In genomic region chr17:8166454-8166853, GRCm38 (mm10) we compare ENCODE assay signal across 12 mouse cellular contexts. TPM values are rescaled to one million over a fixed set of nuclear protein-coding genes. Genes with fewer than 3 reads are reported as not detected.
A peak's percentile ranks its signal among the peaks of the same experiment; 100 is the strongest.
DNase-seq lines count a peak whose midpoint lies in the region; ATAC-seq and TF ChIP-seq lines count a peak whose summit lies in the region.
"Not testable (repeated sequence)": the region's sequence is repeated elsewhere in the genome, so short reads cannot be mapped to it uniquely, and the experiment has no call there.
"Had no signal": no experiment of that assay in that cellular context is flagged by ENCODE, and none has a peak within 500 bp of the region (broad histone marks: within the 10 kb centered on the region; RNA-seq: fewer than 3 reads in every experiment).

No protein-coding gene starts in this region.

- TF ChIP-seq EP300 in liver, embryonic 14.5 days (IDR thresholded peaks at IDR 0.05; ENCODE audit: low read depth), result not testable (repeated sequence)

- H3K36me3 ChIP-seq in ES-E14 (ENCODE audit: control insufficient read depth, insufficient read depth, low read length, poor library complexity, severe bottlenecking), result peaks cover 15% of the 10 kb centered on the region
- H3K36me3 ChIP-seq in forebrain, embryonic 12.5 days (replicated peaks), result peaks cover 22% of the 10 kb centered on the region
- peaks cover 23% of the 10 kb centered on the region for H3K36me3 ChIP-seq in heart, embryonic 15.5 days
- H3K36me3 ChIP-seq in intestine, embryonic 15.5 days; stomach, embryonic 16.5 days (ENCODE audit: control insufficient read depth, insufficient read depth, low read length): not testable (repeated sequence)
- peaks cover 17% of the 10 kb centered on the region for H3K36me3 ChIP-seq in liver, embryonic 14.5 days (replicated peaks; ENCODE audit: control insufficient read depth, insufficient read depth, low read depth)
- peaks cover 21% of the 10 kb centered on the region for H3K36me3 ChIP-seq in midbrain, embryonic 14.5 days (ENCODE audit: control insufficient read depth, insufficient read depth, low read length)

- not testable (repeated sequence) for H3K4me1 ChIP-seq in ES-E14 (ENCODE audit: control insufficient read depth in 2 of 2, insufficient read depth in 2 of 2, low read length in 2 of 2, poor library complexity in 1 of 2); forebrain, embryonic 12.5 days; heart, embryonic 15.5 days (replicated peaks); intestine, embryonic 15.5 days (replicated peaks); liver, embryonic 14.5 days (replicated peaks; ENCODE audit: control insufficient read depth in 2 of 2, insufficient read depth in 2 of 2, low read length in 1 of 2); midbrain, embryonic 14.5 days (ENCODE audit: control insufficient read depth, insufficient read depth, low read length); stomach, embryonic 16.5 days (ENCODE audit: control insufficient read depth, insufficient read depth, low read length)

- H3K27me3 ChIP-seq in forebrain, embryonic 12.5 days; heart, embryonic 15.5 days; intestine, embryonic 15.5 days (replicated peaks); liver, embryonic 14.5 days (ENCODE audit: control insufficient read depth, insufficient read depth, low read length); midbrain, embryonic 14.5 days (ENCODE audit: control insufficient read depth, insufficient read depth, low read length); stomach, embryonic 16.5 days (ENCODE audit: control insufficient read depth, insufficient read depth, low read length): not testable (repeated sequence)

- 41% methylated on average over 2 of the region's 3 CpGs for WGBS in forebrain, embryonic 12.5 days
- 37% methylated on average over 1 of the region's 3 CpGs for WGBS in heart, embryonic 15.5 days
- WGBS in intestine, embryonic 15.5 days, result 30% methylated on average over 2 of the region's 3 CpGs
- 40% methylated on average over 1 of the region's 3 CpGs for WGBS in liver, embryonic 14.5 days (ENCODE audit: insufficient replicate concordance)
- 33% methylated on average over 2 of the region's 3 CpGs for WGBS in midbrain, embryonic 14.5 days
- 17% methylated on average over 2 of the region's 3 CpGs for WGBS in stomach, embryonic 16.5 days

- not testable (repeated sequence) for H3K27ac ChIP-seq in ES-E14 (ENCODE audit: insufficient read depth, low read depth, low read length, poor library complexity, severe bottlenecking); forebrain, embryonic 12.5 days; heart, embryonic 15.5 days; intestine, embryonic 15.5 days; layer of hippocampus, adult 2 months; liver, embryonic 14.5 days; midbrain, embryonic 14.5 days (replicated peaks; ENCODE audit: low read depth, low read length); stomach, embryonic 16.5 days (ENCODE audit: low read length)

- not testable (repeated sequence) for H3K9me3 ChIP-seq in ES-E14 (ENCODE audit: control insufficient read depth, insufficient read depth, low read depth, low read length); forebrain, embryonic 12.5 days; heart, embryonic 15.5 days (replicated peaks); intestine, embryonic 15.5 days; liver, embryonic 14.5 days (ENCODE audit: control insufficient read depth, low read length); midbrain, embryonic 14.5 days (ENCODE audit: control insufficient read depth, low read length); stomach, embryonic 16.5 days (replicated peaks; ENCODE audit: control insufficient read depth, low read length)

- DNase-seq in ES-E14 (ENCODE audit: low read depth, low spot score); layer of hippocampus, adult 2 months (ENCODE audit: low spot score in 2 of 2); liver, embryonic 14.5 days (ENCODE audit: low read depth in 3 of 3, low spot score in 3 of 3); midbrain, embryonic 14.5 days: not testable (repeated sequence)

- peak overlapping the region; percentile 95 to 96 for H3K4me3 ChIP-seq in ES-E14 (ENCODE audit: insufficient read depth in 1 of 2, low read depth in 1 of 2, low read length in 2 of 2, poor library complexity in 1 of 2, severe bottlenecking in 1 of 2)
- peak overlapping the region; percentile 53 for H3K4me3 ChIP-seq in forebrain, embryonic 12.5 days (replicated peaks)
- peak overlapping the region; percentile 60 for H3K4me3 ChIP-seq in heart, embryonic 15.5 days
- not testable (repeated sequence) for H3K4me3 ChIP-seq in intestine, embryonic 15.5 days (replicated peaks); midbrain, embryonic 14.5 days (replicated peaks; ENCODE audit: low read depth, low read length)
- peak overlapping the region; percentile 55; the same call in 1 of the 2 replicates for H3K4me3 ChIP-seq in layer of hippocampus, adult 2 months
- peak overlapping the region; percentile 24 to 60; a peak in 2 of 4 replicates for H3K4me3 ChIP-seq in liver, embryonic 14.5 days (ENCODE audit: insufficient read depth in 1 of 2, low read depth in 2 of 2, low read length in 2 of 2)
- peak overlapping the region; percentile 52 for H3K4me3 ChIP-seq in stomach, embryonic 16.5 days (replicated peaks; ENCODE audit: low read length)

- not testable (repeated sequence) for ATAC-seq in forebrain, embryonic 12.5 days (ENCODE audit: low FRiP score); heart, embryonic 15.5 days (replicated peaks; ENCODE audit: insufficient number of reproducible peaks, insufficient read depth, low FRiP score, low read depth); intestine, embryonic 15.5 days; liver, embryonic 14.5 days (ENCODE audit: insufficient read depth); midbrain, embryonic 14.5 days (ENCODE audit: low FRiP score, low TSS enrichment); stomach, embryonic 16.5 days (ENCODE audit: insufficient read depth, low FRiP score)

- not testable (repeated sequence) for H3K9ac ChIP-seq in ES-E14 (ENCODE audit: insufficient read depth, low read depth, low read length, poor library complexity, severe bottlenecking); forebrain, embryonic 12.5 days; heart, embryonic 15.5 days; intestine, embryonic 15.5 days; midbrain, embryonic 14.5 days (replicated peaks; ENCODE audit: low read length); stomach, embryonic 16.5 days (ENCODE audit: low read length)
- peak overlapping the region; percentile 13; the same call in 1 of the 2 replicates for H3K9ac ChIP-seq in liver, embryonic 14.5 days (replicated peaks)

- in situ Hi-C loops in ES-E14 (cut with MboI; ENCODE audit: low sequenced_read_pairs in 2 of 2, unreplicated experiment in 2 of 2), result not testable (repeated sequence)

- not testable (repeated sequence) for TF ChIP-seq CTCF in layer of hippocampus, adult 2 months (conservative IDR thresholded peaks at IDR 0.05); liver, embryonic 14.5 days (IDR thresholded peaks at IDR 0.05; ENCODE audit: low read depth)

- H3K4me2 ChIP-seq in forebrain, embryonic 12.5 days, result peak overlapping the region; percentile 50
- H3K4me2 ChIP-seq in heart, embryonic 15.5 days, result peak overlapping the region; percentile 55
- peak overlapping the region; percentile 41; the same call in 1 of the 2 replicates for H3K4me2 ChIP-seq in intestine, embryonic 15.5 days (replicated peaks)
- H3K4me2 ChIP-seq in liver, embryonic 14.5 days (ENCODE audit: low read depth), result peak overlapping the region; percentile 60
- peak overlapping the region; percentile 49 for H3K4me2 ChIP-seq in midbrain, embryonic 14.5 days (ENCODE audit: low read length)
- H3K4me2 ChIP-seq in stomach, embryonic 16.5 days (ENCODE audit: low read depth, low read length), result peak overlapping the region; percentile 44

RNA-seq across cellular contexts. Expression of gene Fgfr1op, which starts 1.2 kb away (rescaled TPM):
- total RNA-seq in ES-E14 (2012; rRNA removed), result 32.8 and 35.0 TPM in 2 replicates
- 39.6 and 41.6 TPM in 2 replicates for polyA plus RNA-seq in forebrain, embryonic 12.5 days (2016; fragmentation: Nextera tagmentation; extraction: Ambion mirVana)
- 20.1 and 23.9 TPM in 2 replicates for polyA plus RNA-seq in heart, embryonic 15.5 days (2015; fragmentation: Nextera tagmentation; extraction: Ambion mirVana)
- 30.2 and 31.5 TPM in 2 replicates for polyA plus RNA-seq in intestine, embryonic 15.5 days (2015; fragmentation: Nextera tagmentation; extraction: Ambion mirVana)
- 10 to 100 TPM; 12.4 to 14.3 TPM for total RNA-seq in layer of hippocampus, adult 2 months (2021)
- polyA plus RNA-seq in liver, embryonic 14.5 days (2012; rRNA removed), result 2.8 and 5.6 TPM in 2 replicates
- 10.5 and 11.8 TPM in 2 replicates for polyA plus RNA-seq in liver, embryonic 14.5 days (2014; fragmentation: Nextera tagmentation; extraction: Ambion mirVana)
- 26.2 and 31.7 TPM in 2 replicates for polyA plus RNA-seq in midbrain, embryonic 14.5 days (2014; fragmentation: Nextera tagmentation; extraction: Ambion mirVana)
- polyA plus RNA-seq in stomach, embryonic 16.5 days (2015; fragmentation: Nextera tagmentation; extraction: Ambion mirVana), result 32.8 and 33.7 TPM in 2 replicates

RNA-seq across cellular contexts. Expression of gene Rnaset2a, which starts 18.6 kb away (rescaled TPM):
- 24.5 and 41.3 TPM in 2 replicates for total RNA-seq in ES-E14 (2012; rRNA removed)
- polyA plus RNA-seq in forebrain, embryonic 12.5 days (2016; fragmentation: Nextera tagmentation; extraction: Ambion mirVana), result 14.6 TPM in 2 replicates
- polyA plus RNA-seq in heart, embryonic 15.5 days (2015; fragmentation: Nextera tagmentation; extraction: Ambion mirVana), result 33.0 and 34.1 TPM in 2 replicates
- polyA plus RNA-seq in intestine, embryonic 15.5 days (2015; fragmentation: Nextera tagmentation; extraction: Ambion mirVana), result 31.1 and 36.4 TPM in 2 replicates
- total RNA-seq in layer of hippocampus, adult 2 months (2021), result 1 to 10 TPM; 6.3 to 7.2 TPM
- 9.8 and 13.5 TPM in 2 replicates for polyA plus RNA-seq in liver, embryonic 14.5 days (2012; rRNA removed)
- polyA plus RNA-seq in liver, embryonic 14.5 days (2014; fragmentation: Nextera tagmentation; extraction: Ambion mirVana), result 14.9 and 16.2 TPM in 2 replicates
- 10.8 and 11.8 TPM in 2 replicates for polyA plus RNA-seq in midbrain, embryonic 14.5 days (2014; fragmentation: Nextera tagmentation; extraction: Ambion mirVana)
- 29.6 and 33.3 TPM in 2 replicates for polyA plus RNA-seq in stomach, embryonic 16.5 days (2015; fragmentation: Nextera tagmentation; extraction: Ambion mirVana)

RNA-seq across cellular contexts. Expression of gene Gm49673, which starts 18.9 kb away (rescaled TPM):
- total RNA-seq in ES-E14 (2012; rRNA removed), result 0.27 TPM in 1 of 2 replicates, not detected in the other
- 0.23 and 0.29 TPM in 2 replicates for polyA plus RNA-seq in forebrain, embryonic 12.5 days (2016; fragmentation: Nextera tagmentation; extraction: Ambion mirVana)
- polyA plus RNA-seq in heart, embryonic 15.5 days (2015; fragmentation: Nextera tagmentation; extraction: Ambion mirVana), result 0.15 TPM in 1 of 2 replicates, not detected in the other
- 0.08 and 0.23 TPM in 2 replicates for polyA plus RNA-seq in intestine, embryonic 15.5 days (2015; fragmentation: Nextera tagmentation; extraction: Ambion mirVana)
- under 1 TPM in 1 of 2 experiments, not detected in 1; 0.29 TPM for total RNA-seq in layer of hippocampus, adult 2 months (2021)
- 0.08 TPM in 1 of 2 replicates, not detected in the other for polyA plus RNA-seq in liver, embryonic 14.5 days (2012; rRNA removed)
- polyA plus RNA-seq in liver, embryonic 14.5 days (2014; fragmentation: Nextera tagmentation; extraction: Ambion mirVana), result not detected in 2 replicates
- 0.15 TPM in 1 of 2 replicates, not detected in the other for polyA plus RNA-seq in midbrain, embryonic 14.5 days (2014; fragmentation: Nextera tagmentation; extraction: Ambion mirVana)
- 0.09 TPM in 1 of 2 replicates, not detected in the other for polyA plus RNA-seq in stomach, embryonic 16.5 days (2015; fragmentation: Nextera tagmentation; extraction: Ambion mirVana)
- total RNA-seq: adrenal gland, adult 2 months; heart, adult 18-20 months; left cerebral cortex, postnatal 4 days; megakaryocyte, adult 5-6 weeks had no signal
